Mouse (Mus musculus) thymus, adult 2 months (tissue): ENCODE measurements around the gene Umodl1.

Experiments
- CTCF ChIP-seq: fragments of 200-500 bp; IDR thresholded peaks from 2 replicates; pipeline ENCODE4 v1.5.1; 2012; ENCODE audit warnings: mild to moderate bottlenecking, control low read depth, low read length, moderate library complexity, borderline replicate concordance; ENCODE audit not compliant: control insufficient read depth, poor library complexity, insufficient read depth; ENCODE audit errors: extremely low read depth
- POLR2A ChIP-seq: fragments of 200-500 bp; IDR thresholded peaks from 2 replicates; pipeline ENCODE4 v1.6.1; 2012; ENCODE audit warnings: mild to moderate bottlenecking, low read length, control low read depth, moderate library complexity; ENCODE audit not compliant: control insufficient read depth, poor library complexity, insufficient read depth; ENCODE audit errors: extremely low read depth

- TF ChIP-seq POLR2A, result no peak
- TF ChIP-seq CTCF, result no peak
Observed at GRCm38 (mm10) chr17:30907577-30907976, 46.9 kb upstream of the Umodl1 start.
